Mouse (Mus musculus) limb, embryonic 14.5 days (tissue): ENCODE measurements around the gene Tigar. TPM values are rescaled to one million over a fixed set of nuclear protein-coding genes. Genes with fewer than 3 reads are reported as not detected.

ENCODE experiments used
- ATAC-seq: fragments of 200-750 bp; cut with Nextera tagmentation; 2 replicates; pipeline ENCODE4 v1.8.0; 2017; ENCODE audit warnings: low read depth, moderate number of reproducible peaks, moderate TSS enrichment; ENCODE audit not compliant: low FRiP score
- DNase-seq: peaks from one replicate; pipeline ENCODE4 v3.0.0-alpha.2; 2015; ENCODE audit warnings: low spot score
- H3K27ac ChIP-seq: fragments of 300-500 bp; sonication (generic); replicated peaks from 2 replicates; pipeline ENCODE4 v1.5.1; 2014; ENCODE audit warnings: low read depth, mild to moderate bottlenecking, low read length, moderate library complexity, mixed read lengths
- H3K27me3 ChIP-seq: fragments of 300-500 bp; sonication (generic); 2 replicates; pipeline ENCODE4 v1.6.1; 2014; ENCODE audit warnings: low read length, mixed read lengths; ENCODE audit not compliant: control insufficient read depth, insufficient read depth
- H3K36me3 ChIP-seq: fragments of 300-500 bp; sonication (generic); 2 replicates; pipeline ENCODE4 v1.6.1; 2014; ENCODE audit warnings: mild to moderate bottlenecking, low read length, moderate library complexity, mixed read lengths; ENCODE audit not compliant: control insufficient read depth, insufficient read depth
- H3K4me1 ChIP-seq: fragments of 300-500 bp; sonication (generic); 2 replicates; pipeline ENCODE4 v1.6.1; 2014; ENCODE audit warnings: antibody characterized with exemption, low read length, mixed read lengths; ENCODE audit not compliant: control insufficient read depth, insufficient read depth
- H3K4me2 ChIP-seq: fragments of 300-500 bp; sonication (generic); replicated peaks from 2 replicates; pipeline ENCODE4 v1.6.1; 2014; ENCODE audit warnings: low read depth, mild to moderate bottlenecking, low read length, moderate library complexity; ENCODE audit not compliant: severe bottlenecking
- H3K4me3 ChIP-seq: fragments of 300-500 bp; sonication (generic); replicated peaks from 2 replicates; pipeline ENCODE4 v1.5.1; 2014; ENCODE audit warnings: low read length
- H3K9ac ChIP-seq: fragments of 300-500 bp; sonication (generic); 2 replicates; pipeline ENCODE4 v1.6.1; 2014; ENCODE audit warnings: mild to moderate bottlenecking, low read depth, low read length, moderate library complexity; ENCODE audit not compliant: severe bottlenecking
- H3K9me3 ChIP-seq: fragments of 300-500 bp; sonication (generic); 2 replicates; pipeline ENCODE4 v1.6.1; 2016; ENCODE audit warnings: low read length; ENCODE audit not compliant: control insufficient read depth
- POLR2A ChIP-seq: fragments of 200-500 bp; IDR thresholded peaks from 2 replicates; pipeline ENCODE4 v1.8.0; 2012; ENCODE audit warnings: inconsistent platforms, mild to moderate bottlenecking, moderate library complexity, borderline replicate concordance; ENCODE audit not compliant: insufficient read depth, insufficient read length; ENCODE audit errors: extremely low read depth
- WGBS: fragments of 180-500 bp; shearing (Covaris S2); extraction: QIAGEN DNeasy Blood & Tissue Kit; methylation state at CpG from one replicate; pipeline ENCODE4 v1.1.7; 2014; 5-methylcytosine and 5-hydroxymethylcytosine counted together
- polyA plus RNA-seq, 2 experiments: library from polyadenylated mRNA; depleted of rRNA in 1 of 2; stranded (reverse) in 1 of 2; unstranded in 1 of 2; fragments of >200 nt; fragmentation: Nextera tagmentation in 1 of 2; extraction: Ambion mirVana in 1 of 2; gene quantifications; 2 replicates each; pipeline versions ENCODE4 v1.2.1 to v1.2.3; 2012 to 2014

Gene Tigar
- polyA plus RNA-seq, 2 experiments, result 3.2 to 4.1 TPM

DNA sequence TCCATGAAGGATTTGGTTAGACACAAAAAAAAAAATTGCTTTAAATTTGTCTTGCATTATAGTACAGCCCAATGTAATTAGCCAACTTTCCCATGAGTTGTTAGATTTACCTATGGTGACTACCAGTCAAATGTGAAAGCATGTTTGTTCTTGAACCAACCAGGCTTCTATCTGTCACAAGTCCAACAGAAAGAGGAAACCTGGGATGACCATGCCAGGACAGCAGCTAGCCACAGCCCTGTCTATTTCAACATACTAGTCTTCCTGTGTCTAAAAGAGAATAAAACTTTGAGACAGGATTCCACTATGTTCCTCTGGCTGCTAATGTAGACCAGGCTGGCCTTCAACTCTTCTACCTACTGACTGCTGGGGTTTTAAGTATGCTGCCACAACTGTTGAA is 1.9 kb downstream of the Tigar start:
- no peak overlapping the region for H3K4me2 ChIP-seq
- ATAC-seq, result no peak
- H3K9ac ChIP-seq, result no peak overlapping the region
- no peaks in the 10 kb centered on the region for H3K27me3 ChIP-seq
- H3K4me3 ChIP-seq, result no peak overlapping the region
- H3K27ac ChIP-seq, result no peak overlapping the region
- TF ChIP-seq POLR2A, result no peak
- H3K4me1 ChIP-seq, result peaks cover 9% of the 10 kb centered on the region; the same call in 1 of the 2 replicates
- DNase-seq, result no peak
- no peaks in the 10 kb centered on the region for H3K9me3 ChIP-seq
- no peaks in the 10 kb centered on the region for H3K36me3 ChIP-seq

DNA sequence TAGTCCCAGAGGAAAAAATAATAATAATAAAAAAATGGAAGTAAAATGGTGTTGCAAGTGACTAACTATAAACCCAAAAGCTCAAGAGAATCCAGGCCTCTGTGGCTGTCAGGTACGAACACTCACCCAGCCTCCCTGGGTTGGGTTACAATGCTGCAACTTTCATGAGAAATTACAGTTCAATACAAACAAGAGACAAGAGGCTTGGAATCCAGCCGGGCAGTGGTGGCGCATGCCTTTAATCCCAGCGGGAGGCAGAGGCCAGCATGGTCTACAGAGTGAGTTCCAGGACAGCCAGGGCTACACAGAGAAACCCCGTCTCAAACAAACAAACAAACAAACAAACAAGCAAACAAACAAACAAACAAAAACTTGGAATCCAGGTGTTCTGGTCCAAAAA is 2.6 kb downstream of the Tigar start:
- Histone ChIP-seq H3K27ac (no peak overlapping the region), H3K4me2 (no peak overlapping the region), H3K4me1 (peaks cover 9% of the 10 kb centered on the region; the same call in 1 of the 2 replicates), H3K9me3 (no peaks in the 10 kb centered on the region), H3K27me3 (no peaks in the 10 kb centered on the region), H3K36me3 (no peaks in the 10 kb centered on the region), H3K4me3 (no peak overlapping the region), H3K9ac (no peak overlapping the region)
- ATAC-seq, result no peak
- DNase-seq, result no peak
- 55% methylated on average over 5 of the region's 5 CpGs for WGBS
- no peak for TF ChIP-seq POLR2A

DNA sequence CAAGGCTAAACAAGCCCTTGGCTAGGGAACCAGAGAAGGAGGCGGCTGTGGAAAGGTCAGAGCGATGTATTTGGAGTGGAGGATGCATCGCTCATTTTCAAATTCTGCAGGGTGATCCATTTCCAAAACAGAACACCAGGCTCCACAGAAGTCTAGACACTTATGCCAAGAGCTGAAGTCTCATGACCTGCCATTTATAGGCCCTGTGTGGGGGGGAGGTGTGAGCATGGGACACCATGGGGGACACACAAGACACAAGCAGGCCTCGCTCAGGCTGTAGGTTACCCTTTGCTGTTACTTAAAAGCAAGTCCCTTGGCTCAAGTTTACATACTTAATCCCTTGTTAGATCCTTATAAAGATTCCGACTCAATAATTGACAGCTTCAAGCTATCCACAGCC is 3.2 kb downstream of the Tigar start:
- Histone ChIP-seq H3K36me3 (no peaks in the 10 kb centered on the region), H3K4me2 (no peak overlapping the region), H3K27me3 (no peaks in the 10 kb centered on the region), H3K9me3 (no peaks in the 10 kb centered on the region), H3K9ac (no peak overlapping the region), H3K4me3 (no peak overlapping the region), H3K27ac (no peak overlapping the region), H3K4me1 (peaks cover 9% of the 10 kb centered on the region; the same call in 1 of the 2 replicates)
- DNase-seq (no peak), ATAC-seq (no peak)
- WGBS, result 81% methylated on average over 5 of the region's 5 CpGs
- no peak for TF ChIP-seq POLR2A

DNA sequence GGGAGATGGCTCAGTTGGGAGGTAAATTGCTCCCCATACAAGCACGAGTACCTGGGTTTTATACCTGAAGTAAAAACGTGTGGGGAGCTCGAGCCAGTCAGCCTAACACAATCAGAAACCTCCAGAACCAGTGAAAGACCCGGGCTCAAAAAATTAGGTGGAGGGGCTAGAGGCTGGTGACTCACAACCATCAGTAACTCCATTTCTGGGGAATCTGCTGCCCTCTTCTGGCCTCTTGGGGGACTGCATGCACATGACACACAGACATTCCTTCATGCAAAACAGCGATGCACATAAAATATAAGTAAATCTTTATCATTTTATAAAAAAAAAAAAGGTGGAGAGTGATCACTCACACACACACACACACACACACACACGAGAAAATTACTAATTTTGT is 4.2 kb downstream of the Tigar start:
- no peaks in the 10 kb centered on the region for H3K27me3 ChIP-seq
- no peak for DNase-seq
- 63% methylated on average over 6 of the region's 6 CpGs for WGBS
- H3K4me3 ChIP-seq, result no peak overlapping the region
- H3K9ac ChIP-seq, result no peak overlapping the region
- no peak overlapping the region for H3K27ac ChIP-seq
- no peak for ATAC-seq
- TF ChIP-seq POLR2A, result no peak
- H3K4me1 ChIP-seq, result peaks cover 9% of the 10 kb centered on the region; the same call in 1 of the 2 replicates
- no peaks in the 10 kb centered on the region for H3K9me3 ChIP-seq
- H3K4me2 ChIP-seq, result no peak overlapping the region
- peaks cover 6% of the 10 kb centered on the region for H3K36me3 ChIP-seq

DNA sequence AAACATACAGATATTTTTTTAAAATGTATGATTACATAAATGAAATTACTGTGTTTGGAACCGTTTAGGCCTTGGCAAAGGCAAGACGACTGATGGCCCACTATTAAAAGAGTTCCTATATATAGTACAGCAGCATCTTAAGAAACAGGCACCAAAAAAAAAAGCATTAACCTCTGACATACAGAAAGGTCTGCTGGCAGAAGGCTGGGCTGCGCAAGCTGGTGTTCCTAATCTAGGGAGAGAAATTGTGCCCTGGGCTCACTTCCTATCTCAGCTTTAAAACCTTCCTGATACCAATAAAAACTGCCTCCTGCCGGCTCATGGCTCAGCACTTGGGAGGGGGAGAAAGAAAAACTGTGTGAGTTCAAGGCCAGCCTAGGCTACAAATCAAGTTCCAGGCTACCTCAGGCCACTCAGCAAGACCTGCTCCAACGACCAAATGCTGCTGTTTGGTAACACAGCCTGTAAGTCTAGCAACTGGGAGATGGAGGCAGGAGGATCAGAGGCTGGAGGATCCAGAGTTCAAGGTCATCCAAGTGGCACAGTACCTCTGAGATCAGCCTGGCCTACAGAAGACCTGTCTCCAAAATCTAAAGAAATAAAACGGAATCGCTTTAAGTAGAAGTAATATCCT is 4.8 kb downstream of the Tigar start:
- no peak overlapping the region for H3K27ac ChIP-seq
- WGBS, result 77% methylated on average over 7 of the region's 7 CpGs

More for the DNA sequence above, 4.8 kb downstream of the Tigar start:
- Histone ChIP-seq H3K36me3 (peaks cover 6% of the 10 kb centered on the region), H3K4me1 (peaks cover 6% of the 10 kb centered on the region; the same call in 1 of the 2 replicates), H3K27me3 (no peaks in the 10 kb centered on the region), H3K9ac (no peak overlapping the region), H3K4me3 (no peak overlapping the region), H3K9me3 (no peaks in the 10 kb centered on the region), H3K4me2 (no peak overlapping the region)
- ATAC-seq (no peak), DNase-seq (no peak)
- TF ChIP-seq POLR2A, result no peak
